Mouse (Mus musculus): ENCODE results near the gene Jak2.

GRCm38 (mm10) chr19:29341029-29341428, 89.4 kb downstream of the Jak2 start:
- TF ChIP-seq POLR2A (IDR thresholded peaks at IDR 0.05; ENCODE audit: low read depth, low read length) (no peak), CTCF (IDR thresholded peaks at IDR 0.05; ENCODE audit: borderline replicate concordance, insufficient read depth, low read length) (no peak)
